Mouse (Mus musculus) lung, adult 2 months (tissue): ENCODE results near the gene Plekha3. TPM values are rescaled to one million over a fixed set of nuclear protein-coding genes. Genes with fewer than 3 reads are reported as not detected.
A peak's percentile ranks its signal among the peaks of the same experiment; 100 is the strongest.

Source experiments
- DNase-seq: peaks from one replicate; pipeline ENCODE4 v3.0.0; 2022
- H3K4me1 ChIP-seq: fragments of 200-500 bp; 2 replicates; pipeline ENCODE4 v1.6.1; 2011; ENCODE audit warnings: low read length; ENCODE audit not compliant: control insufficient read depth, insufficient read depth
- H3K4me3 ChIP-seq: fragments of 200-500 bp; replicated peaks from 2 replicates; pipeline ENCODE3; 2011; ENCODE audit warnings: low read depth, mild to moderate bottlenecking, control low read depth, low read length; ENCODE audit errors: extremely low read depth
- CTCF ChIP-seq: fragments of 200-500 bp; IDR thresholded peaks from 2 replicates; pipeline ENCODE4 v1.5.1; 2011; ENCODE audit warnings: mild to moderate bottlenecking, low read length, control low read depth; ENCODE audit not compliant: insufficient read depth
- POLR2A ChIP-seq: fragments of 200-500 bp; IDR thresholded peaks from 2 replicates; pipeline ENCODE4 v1.6.1; 2011; ENCODE audit warnings: low read depth, mild to moderate bottlenecking, control low read depth, low read length, borderline replicate concordance; ENCODE audit errors: extremely low read depth
- WGBS: fragments of 180-500 bp; shearing (Covaris S2); methylation state at CpG from one replicate; pipeline ENCODE4 v1.1.7; 2018; 5-methylcytosine and 5-hydroxymethylcytosine counted together
- polyA plus RNA-seq: library from polyadenylated mRNA; depleted of rRNA; stranded (reverse); fragments of >200 nt; gene quantifications from 2 replicates; pipeline ENCODE4 v1.2.3, GENCODE M21; 2012; rRNA removed

Gene Plekha3
- polyA plus RNA-seq, 1 experiment: 23.0 TPM

DNA sequence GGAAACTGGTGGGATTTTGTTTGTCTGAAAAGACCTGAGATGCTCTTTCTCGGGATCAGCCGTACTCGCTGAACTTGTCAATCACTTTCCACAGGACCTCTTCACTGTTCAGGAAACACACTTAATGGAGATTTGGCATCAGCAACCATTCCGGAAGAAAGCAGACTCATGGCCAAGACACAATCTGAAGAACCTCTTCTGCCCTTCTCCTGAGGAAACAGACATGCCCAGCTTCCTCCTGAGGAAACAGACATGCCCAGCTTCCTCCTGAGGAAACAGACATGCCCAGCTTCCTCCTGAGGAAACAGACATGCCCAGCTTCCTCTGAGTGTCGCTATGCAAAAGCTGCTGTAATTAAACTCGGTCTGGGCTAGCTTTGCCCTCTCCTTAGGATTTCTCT is 20.2 kb downstream of the Plekha3 start:
- DNase-seq: no peak
- H3K4me3 ChIP-seq: no peak overlapping the region
- H3K4me1 ChIP-seq: peaks cover 2% of the 10 kb centered on the region; the same call in 1 of the 2 replicates
- WGBS: 36% methylated on average over 6 of the region's 6 CpGs
- TF ChIP-seq CTCF (no peak), POLR2A (no peak)

DNA sequence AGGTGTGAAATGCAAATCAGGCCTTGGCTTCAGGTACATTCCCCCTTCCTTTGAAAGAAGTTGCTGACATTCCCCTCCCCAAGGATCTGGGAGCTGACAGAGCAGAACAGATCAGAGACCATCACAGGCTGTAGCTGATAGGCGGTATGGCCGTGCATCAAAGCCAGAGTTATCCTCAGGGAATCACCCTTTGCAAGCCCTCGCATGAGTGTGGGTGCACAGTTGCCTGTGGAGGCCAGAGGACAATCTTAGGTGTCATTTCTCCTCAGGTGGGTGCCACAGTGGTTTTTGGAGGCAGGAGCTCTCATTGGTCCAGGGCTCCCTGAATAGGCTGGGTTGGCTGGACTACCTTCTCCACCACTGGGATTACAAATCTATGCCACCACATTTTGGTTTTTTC is 27.1 kb downstream of the Plekha3 start:
- no peak overlapping the region for H3K4me3 ChIP-seq
- H3K4me1 ChIP-seq: no peaks in the 10 kb centered on the region
- no peak for DNase-seq
- WGBS: 92% methylated on average over 3 of the region's 3 CpGs
- TF ChIP-seq POLR2A (no peak), CTCF (no peak)

DNA sequence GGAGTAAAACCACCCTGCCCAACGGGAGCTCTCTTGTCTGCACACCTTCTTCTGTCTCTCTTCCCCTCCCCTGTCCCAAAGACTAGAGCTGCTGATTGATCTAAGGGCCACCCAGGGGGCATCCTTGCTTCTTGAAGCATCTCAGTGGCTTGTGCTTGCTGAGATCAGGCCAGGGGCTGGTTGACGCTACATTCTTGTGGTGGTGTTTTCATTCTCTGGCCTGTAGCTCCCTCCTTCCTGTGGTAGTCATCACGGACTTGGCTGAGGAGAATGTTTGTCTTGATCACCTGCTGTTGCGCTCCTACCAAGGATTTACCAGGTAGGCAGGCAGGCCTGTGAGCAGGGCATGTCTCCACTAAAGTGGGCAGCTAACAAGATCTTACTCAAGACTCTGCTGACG is 27.7 kb downstream of the Plekha3 start:
- Histone ChIP-seq H3K4me3 (no peak overlapping the region), H3K4me1 (no peaks in the 10 kb centered on the region)
- no peak for TF ChIP-seq POLR2A
- TF ChIP-seq CTCF: no peak
- WGBS: 81% methylated on average over 5 of the region's 5 CpGs
- DNase-seq: no peak

DNA sequence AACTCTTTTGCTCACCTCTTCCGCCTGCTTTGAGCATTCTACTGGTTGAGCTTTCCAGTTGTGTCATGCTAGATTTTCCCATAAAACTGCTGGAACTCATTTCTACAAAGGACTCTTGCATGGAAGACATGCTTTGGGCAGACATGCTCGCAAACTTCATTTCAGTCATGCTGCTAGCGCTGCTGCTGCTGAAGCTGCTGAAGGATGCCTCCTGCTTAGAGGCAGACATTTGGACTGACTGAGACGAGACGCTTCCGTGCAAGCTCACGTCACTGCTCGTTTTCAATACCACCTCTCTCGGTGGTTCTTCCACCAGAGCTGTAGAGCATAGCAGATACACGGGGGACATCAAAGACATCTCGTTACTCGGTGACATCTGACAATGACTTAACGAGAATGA is 30.6 kb downstream of the Plekha3 start:
- 93% methylated on average over 13 of the region's 13 CpGs for WGBS

DNA sequence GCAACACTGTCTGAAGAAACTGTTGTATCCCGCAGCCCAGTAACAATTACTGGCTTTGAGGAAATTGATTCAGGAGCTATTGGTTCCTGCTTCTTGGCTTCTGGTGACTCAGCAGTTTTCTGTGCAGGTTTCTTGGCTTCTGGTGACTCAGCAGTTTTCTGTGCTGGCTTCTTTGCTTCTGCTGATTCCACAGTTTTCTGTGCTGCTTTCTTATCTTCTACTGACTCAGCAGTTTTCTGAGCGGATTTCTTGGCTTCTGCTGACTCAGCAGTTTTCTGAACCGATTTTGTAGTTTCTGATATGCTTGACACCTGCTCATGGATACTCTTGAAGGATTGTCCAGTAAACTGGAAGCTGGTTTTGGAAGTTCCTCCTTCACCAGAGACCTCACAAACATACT is 33.4 kb downstream of the Plekha3 start:
- WGBS: 91% methylated on average over 3 of the region's 3 CpGs

More for the DNA sequence above, 30.6 kb downstream of the Plekha3 start:
- H3K4me1 ChIP-seq: no peaks in the 10 kb centered on the region
- no peak overlapping the region for H3K4me3 ChIP-seq
- TF ChIP-seq CTCF (no peak), POLR2A (no peak)
- DNase-seq: no peak

DNA sequence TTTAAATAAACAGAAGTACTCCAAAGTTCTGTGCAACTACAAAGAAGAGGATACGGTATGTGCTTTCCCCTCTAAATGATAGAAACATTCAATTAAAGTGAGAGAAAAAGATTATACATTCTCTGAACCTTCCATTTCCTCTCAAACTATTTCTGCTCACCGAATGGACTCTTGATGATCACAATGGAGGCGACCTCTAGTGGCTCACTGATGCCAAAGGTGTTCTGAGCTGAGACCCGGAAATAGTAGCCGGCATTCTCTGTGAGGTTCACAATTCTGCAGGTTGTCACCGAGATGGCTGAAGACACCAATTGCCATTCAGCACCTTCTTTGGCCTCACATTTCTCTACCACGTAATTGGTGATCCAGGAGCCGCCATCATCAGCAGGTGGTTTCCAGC is 39.9 kb downstream of the Plekha3 start:
- TF ChIP-seq POLR2A (no peak), CTCF (0 out of 2 replicates have a peak, but pooled peaks have one; percentile 19)
- Histone ChIP-seq H3K4me1 (no peaks in the 10 kb centered on the region), H3K4me3 (no peak overlapping the region)
- no peak for DNase-seq
- WGBS: 62% methylated on average over 8 of the region's 8 CpGs

More for the DNA sequence above, 33.4 kb downstream of the Plekha3 start:
- TF ChIP-seq CTCF (no peak), POLR2A (no peak)
- no peak overlapping the region for H3K4me3 ChIP-seq
- H3K4me1 ChIP-seq: no peaks in the 10 kb centered on the region
- DNase-seq: no peak

DNA sequence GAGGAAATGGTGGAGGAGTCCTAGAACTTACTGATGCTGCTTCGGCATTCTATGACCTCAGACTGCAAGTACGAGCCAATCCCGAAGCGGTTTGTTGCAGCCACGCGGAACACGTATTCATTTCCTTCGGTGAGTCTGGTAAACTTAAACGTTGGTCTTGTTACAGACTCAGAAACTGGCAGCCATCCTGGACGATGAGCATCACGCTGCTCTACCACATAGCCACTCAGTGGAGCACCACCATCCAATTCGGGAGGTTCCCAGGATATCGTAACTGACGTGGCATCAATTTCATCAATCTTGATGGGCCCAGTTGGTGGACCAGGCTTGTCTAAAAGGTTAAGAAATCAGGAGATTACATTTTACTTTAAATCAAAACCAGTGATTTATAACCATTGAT is 44.6 kb downstream of the Plekha3 start:
- TF ChIP-seq POLR2A (no peak), CTCF (no peak)
- DNase-seq: no peak
- Histone ChIP-seq H3K4me1 (no peaks in the 10 kb centered on the region), H3K4me3 (no peak overlapping the region)
- WGBS: 94% methylated on average over 14 of the region's 14 CpGs

Other genes starting within 250 kb of the Plekha3 start
- gene Prkra, start 27.3 kb upstream of the Plekha3 start, polyA plus RNA-seq: 11.2 and 11.6 TPM in 2 replicates
- gene Pjvk, start 26.8 kb upstream of the Plekha3 start, polyA plus RNA-seq: not detected in 2 replicates
- gene Fkbp7, start 2.2 kb upstream of the Plekha3 start, polyA plus RNA-seq: 4.2 and 8.4 TPM in 2 replicates